Mouse (Mus musculus) MEL (cell line): ENCODE measurements around the gene Olfr1441. TPM values are rescaled to one million over a fixed set of nuclear protein-coding genes. Genes with fewer than 3 reads are reported as not detected.
A peak's percentile ranks its signal among the peaks of the same experiment; 100 is the strongest.

Source experiments
- DNase-seq: peaks from one replicate; pipeline ENCODE4 v3.0.0; 2011; ENCODE audit warnings: low read depth, low spot score
- H3K27ac ChIP-seq: 2 replicates; pipeline ENCODE4 v1.5.1; 2012; ENCODE audit warnings: low read depth, mild to moderate bottlenecking, control low read depth, low read length, moderate library complexity; ENCODE audit not compliant: control insufficient read depth
- H3K27me3 ChIP-seq, 2 experiments: fragments of 150-350 bp in 1 of 2; sonication (generic) in 1 of 2; 2 replicates each; pipeline ENCODE4 v1.6.1; 2012; ENCODE audit warnings: low read length in 2 of 2, mild to moderate bottlenecking in 2 of 2, improper control_type of control experiment in 1 of 2, moderate library complexity in 1 of 2; ENCODE audit not compliant: insufficient read depth in 2 of 2, control insufficient read depth in 1 of 2
- H3K36me3 ChIP-seq, 2 experiments: 2 replicates each; pipeline ENCODE4 v1.6.1; 2012 to 2014; ENCODE audit warnings: low read length in 2 of 2, improper control_type of control experiment in 1 of 2, inconsistent platforms in 1 of 2, mild to moderate bottlenecking in 1 of 2; ENCODE audit not compliant: insufficient read depth in 2 of 2, control insufficient read depth in 1 of 2
- H3K4me1 ChIP-seq, 2 experiments: fragments of 150-350 bp in 1 of 2; sonication (generic) in 1 of 2; 2 replicates each; pipeline ENCODE4 v1.6.1; 2012; ENCODE audit warnings: low read length in 2 of 2, improper control_type of control experiment in 1 of 2, mild to moderate bottlenecking in 1 of 2; ENCODE audit not compliant: insufficient read depth in 2 of 2, control insufficient read depth in 1 of 2
- H3K4me3 ChIP-seq, 2 experiments: fragments of 150-350 bp in 1 of 2; sonication (generic) in 1 of 2; 2 replicates each; pipeline ENCODE4 v1.5.1; 2012; ENCODE audit warnings: low read depth in 2 of 2, low read length in 2 of 2, mild to moderate bottlenecking in 2 of 2, moderate library complexity in 2 of 2, control low read depth in 1 of 2, improper control_type of control experiment in 1 of 2; ENCODE audit not compliant: control insufficient read depth in 1 of 2, insufficient read depth in 1 of 2
- H3K79me2 ChIP-seq: 2 replicates; pipeline ENCODE4 v1.6.1; 2012; ENCODE audit warnings: mild to moderate bottlenecking, low read length, moderate library complexity; ENCODE audit not compliant: control insufficient read depth, poor library complexity, insufficient read depth
- H3K9ac ChIP-seq: 2 replicates; pipeline ENCODE4 v1.6.1; 2012; ENCODE audit warnings: low read depth, mild to moderate bottlenecking, control low read depth, low read length, moderate library complexity; ENCODE audit not compliant: control insufficient read depth, poor library complexity, severe bottlenecking
- H3K9me3 ChIP-seq: fragments of 150-350 bp; sonication (generic); replicated peaks from 2 replicates; pipeline ENCODE4 v1.6.1; 2012; ENCODE audit warnings: mild to moderate bottlenecking, low read length, improper control_type of control experiment, moderate library complexity; ENCODE audit not compliant: insufficient read depth
- BHLHE40 ChIP-seq: IDR thresholded peaks from 2 replicates; pipeline ENCODE4 v1.6.1; 2012; ENCODE audit warnings: low read depth, mild to moderate bottlenecking, inconsistent platforms, low read length, improper control_type of control experiment, borderline replicate concordance
- CHD1 ChIP-seq: IDR thresholded peaks from 2 replicates; pipeline ENCODE4 v1.6.1; 2012; ENCODE audit warnings: low read depth, mild to moderate bottlenecking, inconsistent platforms, low read length, improper control_type of control experiment
- CHD2 ChIP-seq: IDR thresholded peaks from 2 replicates; pipeline ENCODE4 v1.6.1; 2011; ENCODE audit warnings: low read length, improper control_type of control experiment
- CTCF ChIP-seq, 3 experiments: IDR thresholded peaks in 2 of 3; conservative IDR thresholded peaks in 1 of 3; 2 replicates each; pipeline ENCODE4 v1.5.1; 2011 to 2012; ENCODE audit warnings: low read length in 3 of 3, low read depth in 2 of 3, mild to moderate bottlenecking in 2 of 3, improper control_type of control experiment in 1 of 3, inconsistent platforms in 1 of 3, mixed read lengths in 1 of 3, moderate library complexity in 1 of 3; ENCODE audit not compliant: control insufficient read depth in 1 of 3, insufficient read depth in 1 of 3, poor library complexity in 1 of 3, severe bottlenecking in 1 of 3
- ELF1 ChIP-seq: IDR thresholded peaks from 2 replicates; pipeline ENCODE4 v1.6.1; 2014; ENCODE audit warnings: low read depth, mild to moderate bottlenecking, inconsistent platforms, low read length, improper control_type of control experiment, moderate library complexity
- EP300 ChIP-seq, 2 experiments: IDR thresholded peaks; 2 replicates each; pipeline ENCODE4 v1.6.1; 2011; ENCODE audit warnings: improper control_type of control experiment in 2 of 2, low read length in 2 of 2, low read depth in 1 of 2, mild to moderate bottlenecking in 1 of 2
- ETS1 ChIP-seq: IDR thresholded peaks from 2 replicates; pipeline ENCODE4 v1.6.1; 2012; ENCODE audit warnings: low read depth, mild to moderate bottlenecking, inconsistent platforms, low read length, improper control_type of control experiment, moderate library complexity
- GABPA ChIP-seq: IDR thresholded peaks from 2 replicates; pipeline ENCODE4 v1.6.1; 2012; ENCODE audit warnings: low read depth, mild to moderate bottlenecking, inconsistent platforms, low read length, improper control_type of control experiment, moderate library complexity
- GATA1 ChIP-seq: IDR thresholded peaks from 2 replicates; pipeline ENCODE4 v1.6.1; 2011; ENCODE audit warnings: low read depth, low read length, improper control_type of control experiment
- HCFC1 ChIP-seq: IDR thresholded peaks from 2 replicates; pipeline ENCODE4 v1.6.1; 2012; ENCODE audit warnings: low read depth, mild to moderate bottlenecking, inconsistent platforms, low read length, improper control_type of control experiment, moderate library complexity
- JUND ChIP-seq: IDR thresholded peaks from 2 replicates; pipeline ENCODE4 v1.6.1; 2011; ENCODE audit warnings: low read depth, mild to moderate bottlenecking, improper control_type of control experiment, low read length
- MAFK ChIP-seq: IDR thresholded peaks from 2 replicates; pipeline ENCODE4 v1.6.1; 2011; ENCODE audit warnings: low read depth, mild to moderate bottlenecking, low read length, improper control_type of control experiment, borderline replicate concordance
- MAX ChIP-seq: IDR thresholded peaks from 2 replicates; pipeline ENCODE4 v1.6.1; 2011; ENCODE audit warnings: low read length, improper control_type of control experiment
- MAZ ChIP-seq: IDR thresholded peaks from 2 replicates; pipeline ENCODE4 v1.6.1; 2012; ENCODE audit warnings: low read depth, mild to moderate bottlenecking, inconsistent platforms, low read length, improper control_type of control experiment
- MEF2A ChIP-seq: IDR thresholded peaks from 2 replicates; pipeline ENCODE4 v1.6.1; 2014; ENCODE audit warnings: low read depth, mild to moderate bottlenecking, inconsistent platforms, low read length, improper control_type of control experiment; ENCODE audit not compliant: poor library complexity, insufficient replicate concordance, severe bottlenecking; ENCODE audit errors: extremely low read depth
- MXI1 ChIP-seq: IDR thresholded peaks from 2 replicates; pipeline ENCODE4 v1.6.1; 2011; ENCODE audit warnings: mild to moderate bottlenecking, low read depth, low read length, improper control_type of control experiment
- MYB ChIP-seq: IDR thresholded peaks from 2 replicates; pipeline ENCODE4 v1.6.1; 2011; ENCODE audit warnings: mild to moderate bottlenecking, low read depth, low read length, improper control_type of control experiment
- MYC ChIP-seq: IDR thresholded peaks from 2 replicates; pipeline ENCODE4 v1.6.1; 2011; ENCODE audit warnings: low read depth, mild to moderate bottlenecking, low read length, improper control_type of control experiment, moderate library complexity
- NELFE ChIP-seq: IDR thresholded peaks from 2 replicates; pipeline ENCODE4 v1.6.1; 2011; ENCODE audit warnings: low read depth, low read length, improper control_type of control experiment
- POLR2AphosphoS2 ChIP-seq: IDR thresholded peaks from 2 replicates; pipeline ENCODE4 v1.6.1; 2011; ENCODE audit warnings: low read length, improper control_type of control experiment
- POLR2AphosphoS5 ChIP-seq: IDR thresholded peaks from 2 replicates; pipeline ENCODE4 v1.6.1; 2012; ENCODE audit warnings: low read depth, borderline replicate concordance, mild to moderate bottlenecking, inconsistent platforms, low read length, moderate library complexity, mixed read lengths
- RAD21 ChIP-seq: IDR thresholded peaks from 2 replicates; pipeline ENCODE4 v1.6.1; 2011; ENCODE audit warnings: mild to moderate bottlenecking, low read depth, low read length, improper control_type of control experiment
- RCOR1 ChIP-seq: IDR thresholded peaks from 2 replicates; pipeline ENCODE4 v1.6.1; 2012; ENCODE audit warnings: low read depth, mild to moderate bottlenecking, inconsistent platforms, low read length, improper control_type of control experiment
- SIN3A ChIP-seq: IDR thresholded peaks from 2 replicates; pipeline ENCODE4 v1.6.1; 2012; ENCODE audit warnings: low read length, improper control_type of control experiment, inconsistent platforms
- TAL1 ChIP-seq: IDR thresholded peaks from 2 replicates; pipeline ENCODE4 v1.6.1; 2012; ENCODE audit warnings: mild to moderate bottlenecking, inconsistent platforms, low read length, moderate library complexity, mixed read lengths
- TBP ChIP-seq: IDR thresholded peaks from 2 replicates; pipeline ENCODE4 v1.8.0; 2011; ENCODE audit warnings: low read depth, low read length, improper control_type of control experiment
- TCF12 ChIP-seq: IDR thresholded peaks from 2 replicates; pipeline ENCODE4 v1.6.1; 2014; ENCODE audit warnings: low read depth, mild to moderate bottlenecking, inconsistent platforms, low read length, improper control_type of control experiment, moderate library complexity
- UBTF ChIP-seq: IDR thresholded peaks from 2 replicates; pipeline ENCODE4 v1.6.1; 2012; ENCODE audit warnings: low read depth, mild to moderate bottlenecking, inconsistent platforms, low read length, improper control_type of control experiment, moderate library complexity, borderline replicate concordance; ENCODE audit not compliant: insufficient read depth
- USF2 ChIP-seq, 2 experiments: IDR thresholded peaks; 2 replicates each; pipeline ENCODE4 v1.6.1; 2011 to 2012; ENCODE audit warnings: improper control_type of control experiment in 2 of 2, low read length in 2 of 2, borderline replicate concordance in 1 of 2, inconsistent platforms in 1 of 2, low read depth in 1 of 2, mild to moderate bottlenecking in 1 of 2; ENCODE audit not compliant: insufficient read depth in 1 of 2
- ZC3H11A ChIP-seq: IDR thresholded peaks from 2 replicates; pipeline ENCODE4 v1.6.1; 2012; ENCODE audit warnings: low read depth, mild to moderate bottlenecking, inconsistent platforms, low read length, improper control_type of control experiment
- ZKSCAN1 ChIP-seq: IDR thresholded peaks from 2 replicates; pipeline ENCODE4 v1.6.1; 2012; ENCODE audit warnings: low read depth, mild to moderate bottlenecking, inconsistent platforms, low read length, improper control_type of control experiment, moderate library complexity
- polyA plus RNA-seq, 2 experiments: library from polyadenylated mRNA; stranded (reverse) in 1 of 2; unstranded in 1 of 2; fragments of >175 nt in 1 of 2; fragments of >200 nt in 1 of 2; gene quantifications; 2 replicates each; pipeline versions ENCODE4 v1.2.1 to v1.2.4; 2012; ENCODE audit warnings: low replicate concordance in 2 of 2, low read depth in 1 of 2; ENCODE audit not compliant: insufficient read length in 2 of 2, insufficient read depth in 1 of 2, missing spikeins in 1 of 2
- total RNA-seq: library from RNA; depleted of rRNA; stranded (reverse); fragments of 300-350 nt; gene quantifications from 2 replicates; pipeline ENCODE4 v1.2.3, GENCODE M21; 2012

Gene Olfr1441
- total and polyA plus RNA-seq, 3 experiments: 0.03 TPM; not detected in 2

DNA sequence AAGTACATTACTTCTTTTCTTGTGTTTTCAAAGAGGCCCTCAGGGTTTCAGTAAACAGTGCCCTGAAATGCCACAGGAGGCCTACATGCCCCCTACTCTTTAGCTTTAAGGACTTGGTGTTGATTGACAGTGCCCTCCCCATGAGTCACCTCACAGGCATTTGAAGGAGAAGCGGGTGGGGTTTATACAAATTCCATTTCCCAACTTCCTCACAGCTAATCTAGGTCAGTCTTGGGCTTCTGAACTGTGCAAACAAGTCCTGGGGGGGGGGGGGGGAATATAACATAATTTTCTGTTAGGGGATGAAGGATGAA is 46.4 kb downstream of the Olfr1441 start:
- Histone ChIP-seq H3K79me2 (no peaks in the 10 kb centered on the region), H3K27me3 (no peaks in the 10 kb centered on the region), H3K9ac (no peak overlapping the region), H3K4me3 (no peak overlapping the region), H3K9me3 (no peaks in the 10 kb centered on the region), H3K4me1 (peaks cover 3 to 4% of the 10 kb centered on the region in 2 experiments; a peak in 2 of 4 replicates), H3K36me3 (peaks cover 0 to 9% of the 10 kb centered on the region in 2 experiments; a peak in 2 of 4 replicates), H3K27ac (peak overlapping the region; percentile 35; the same call in 1 of the 2 replicates)
- no peak for TF ChIP-seq MYB
- TF ChIP-seq POLR2AphosphoS5: no peak
- TF ChIP-seq NELFE: no peak
- no peak for TF ChIP-seq JUND
- no peak for TF ChIP-seq SIN3A
- TF ChIP-seq MAX: no peak
- TF ChIP-seq RCOR1: no peak
- no peak for TF ChIP-seq RAD21
- DNase-seq: peak; percentile 63

DNA sequence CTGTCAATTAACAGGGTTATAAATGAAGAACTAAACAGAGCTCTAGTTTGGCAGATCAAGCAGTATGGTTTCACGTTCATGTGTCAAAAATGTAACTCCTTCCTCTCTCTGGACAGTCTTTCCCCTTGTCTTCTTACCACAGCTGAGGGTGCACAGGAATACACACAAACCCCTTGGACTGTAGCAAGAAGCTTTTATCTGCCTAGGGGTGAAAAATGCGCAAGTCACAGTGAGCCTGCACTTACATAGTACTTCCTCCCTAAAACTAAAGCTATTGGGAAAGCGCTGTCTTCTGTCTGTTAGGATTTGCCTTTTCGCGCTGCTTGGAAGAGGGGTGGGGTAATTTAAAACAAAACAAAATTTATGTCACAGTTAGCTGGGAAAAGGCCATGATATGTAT is 46.9 kb downstream of the Olfr1441 start:
- peaks cover 3 to 4% of the 10 kb centered on the region in 2 experiments; a peak in 2 of 4 replicates for H3K4me1 ChIP-seq
- no peaks in the 10 kb centered on the region for H3K9me3 ChIP-seq
- TF ChIP-seq MEF2A: no peak
- TF ChIP-seq CHD2: no peak
- TF ChIP-seq ETS1: peak; percentile 30; the same call in 1 of the 2 replicates
- TF ChIP-seq HCFC1: no peak
- TF ChIP-seq CHD1: no peak
- TF ChIP-seq MAX: no peak
- no peak for TF ChIP-seq UBTF
- no peak for TF ChIP-seq TAL1
- 0 out of 2 replicates have a peak, but pooled peaks have one; percentile 23 for TF ChIP-seq SIN3A
- no peak for TF ChIP-seq MYB
- TF ChIP-seq ZKSCAN1: no peak
- TF ChIP-seq ELF1: no peak
- no peak for TF ChIP-seq POLR2AphosphoS2
- no peak for TF ChIP-seq MAFK
- no peak for TF ChIP-seq MYC
- no peak for TF ChIP-seq USF2 (IDR thresholded peaks at IDR 0.05; ENCODE audit: borderline replicate concordance in 1 of 2, insufficient read depth in 1 of 2, low read depth in 1 of 2, low read length in 2 of 2)
- no peak for TF ChIP-seq TBP
- TF ChIP-seq ZC3H11A: no peak
- peak; percentile 39 for TF ChIP-seq GATA1
- no peak for TF ChIP-seq MAZ
- TF ChIP-seq GABPA: peak; percentile 91
- no peak for TF ChIP-seq TCF12
- no peak for TF ChIP-seq CTCF (IDR thresholded peaks at IDR 0.05 in 2 of 3, conservative IDR thresholded peaks at IDR 0.05 in 1 of 3; ENCODE audit: control insufficient read depth in 1 of 3, insufficient read depth in 1 of 3, low read depth in 2 of 3, low read length in 3 of 3, poor library complexity in 1 of 3, severe bottlenecking in 1 of 3)
- TF ChIP-seq EP300 (IDR thresholded peaks at IDR 0.05; ENCODE audit: low read depth in 1 of 2, low read length in 2 of 2): peak in 1 of 2 experiments; percentile 21; a peak in 1 of 4 replicates
- no peak for TF ChIP-seq MXI1
- no peak for TF ChIP-seq JUND
- no peak for TF ChIP-seq BHLHE40
- H3K27me3 ChIP-seq: no peaks in the 10 kb centered on the region
- no peaks in the 10 kb centered on the region for H3K79me2 ChIP-seq
- H3K27ac ChIP-seq: peak overlapping the region; percentile 35; the same call in 1 of the 2 replicates
- peak; percentile 79 for DNase-seq
- peaks cover 0 to 9% of the 10 kb centered on the region in 2 experiments; a peak in 2 of 4 replicates for H3K36me3 ChIP-seq
- H3K9ac ChIP-seq: no peak overlapping the region
- no peak overlapping the region for H3K4me3 ChIP-seq
